ENCODE assay signal across 24 mouse cellular contexts in the genomic region with DNA sequence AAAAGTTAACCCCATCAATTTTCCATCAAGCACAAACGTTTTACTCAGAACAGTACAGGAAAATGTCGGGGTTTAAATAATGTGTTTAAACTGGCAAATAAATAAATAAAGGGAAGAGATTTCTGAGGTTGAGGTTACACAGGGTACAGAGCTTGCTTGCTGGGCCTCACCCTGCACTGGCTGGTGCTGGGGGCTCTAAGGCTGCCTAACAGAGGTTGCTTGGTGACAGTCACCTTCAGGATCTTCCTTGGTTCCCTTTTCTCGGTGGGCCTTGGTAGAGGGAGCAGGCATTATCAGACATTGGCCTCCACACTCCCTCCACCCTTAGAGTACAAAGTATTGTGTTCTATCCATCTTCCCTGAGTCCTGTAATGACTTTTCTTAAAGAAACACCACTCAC. TPM values are rescaled to one million over a fixed set of nuclear protein-coding genes. Genes with fewer than 3 reads are reported as not detected.
"Had no signal": no experiment of that assay in that cellular context is flagged by ENCODE, and none has a peak within 500 bp of the region (broad histone marks: within the 10 kb centered on the region; RNA-seq: fewer than 3 reads in every experiment).

No protein-coding gene starts in this region.

- DNase-seq: gastrocnemius, postnatal 14 days; gastrocnemius, postnatal 36 days; heart, adult 18-20 months; heart, postnatal 14 days; heart, postnatal 36 days; kidney, adult 11 months; kidney, adult 2 months; kidney, adult 9 months; kidney, postnatal 14 days; kidney, postnatal 36 days; layer of hippocampus, adult 9-11 months; layer of hippocampus, postnatal 36 days; left cerebral cortex, postnatal 4 days had no signal

- H3K4me1 ChIP-seq: hindbrain, embryonic 13.5 days; hindbrain, embryonic 15.5 days; liver, embryonic 12.5 days had no signal

- H3K4me3 ChIP-seq: heart, embryonic 10.5 days; heart, embryonic 12.5 days; hindbrain, embryonic 13.5 days; hindbrain, embryonic 15.5 days; kidney, embryonic 15.5 days; limb, embryonic 13.5 days; limb, embryonic 15.5 days; liver, embryonic 12.5 days had no signal

- H3K9me3 ChIP-seq: heart, embryonic 10.5 days; heart, embryonic 12.5 days; hindbrain, embryonic 13.5 days; hindbrain, embryonic 15.5 days; kidney, embryonic 15.5 days; limb, embryonic 13.5 days; limb, embryonic 15.5 days; liver, embryonic 12.5 days had no signal

- H3K27ac ChIP-seq: heart, embryonic 10.5 days; hindbrain, embryonic 13.5 days; hindbrain, embryonic 15.5 days; hindbrain, postnatal 0 days; kidney, embryonic 15.5 days; kidney, postnatal 0 days; limb, embryonic 13.5 days; limb, embryonic 15.5 days; liver, embryonic 12.5 days had no signal

- H3K4me2 ChIP-seq: heart, embryonic 12.5 days; hindbrain, embryonic 13.5 days; hindbrain, embryonic 15.5 days; kidney, embryonic 15.5 days; limb, embryonic 13.5 days; limb, embryonic 15.5 days; liver, embryonic 12.5 days had no signal

- H3K9ac ChIP-seq: heart, embryonic 12.5 days; hindbrain, embryonic 13.5 days; hindbrain, embryonic 15.5 days; kidney, embryonic 15.5 days; limb, embryonic 13.5 days; limb, embryonic 15.5 days; liver, embryonic 12.5 days had no signal

- H3K36me3 ChIP-seq: heart, embryonic 10.5 days; heart, embryonic 12.5 days; hindbrain, embryonic 13.5 days; hindbrain, embryonic 15.5 days; kidney, embryonic 15.5 days; limb, embryonic 13.5 days; limb, embryonic 15.5 days; liver, embryonic 12.5 days had no signal

- ATAC-seq: hindbrain, postnatal 0 days; intestine, embryonic 16.5 days; liver, embryonic 12.5 days had no signal

RNA-seq across cellular contexts. Expression of gene Foxa1, which starts 5.6 kb away (rescaled TPM):
- polyA plus RNA-seq: limb, embryonic 13.5 days; limb, embryonic 15.5 days had no signal
